Mouse (Mus musculus): ENCODE results near the gene Os9. TPM values are rescaled to one million over a fixed set of nuclear protein-coding genes. Genes with fewer than 3 reads are reported as not detected.

Gene Os9
- 51.2 and 54.7 TPM in 2 replicates for polyA plus RNA-seq (2014; fragmentation: Nextera tagmentation; extraction: Ambion mirVana)

GRCm38 (mm10) chr10:127121066-127121477 is at the start of gene Os9:
TSS of gene Os9 (minus strand) at chr10:127121131.
- peaks cover 5% of the 10 kb centered on the region for H3K36me3 ChIP-seq (ENCODE audit: control insufficient read depth, insufficient read depth, low read length)
- DNase-seq (ENCODE audit: low spot score) (peak; percentile 90), ATAC-seq (replicated peaks; ENCODE audit: low FRiP score) (peak; percentile 94)
- H3K27me3 ChIP-seq (replicated peaks; ENCODE audit: control insufficient read depth, insufficient read depth, low read length): no peaks in the 10 kb centered on the region
- peak within 1 kb of the TSS; percentile 78 for H3K4me3 ChIP-seq (ENCODE audit: low read depth, low read length)
- no peak within 1 kb of the TSS for H3K27ac ChIP-seq (ENCODE audit: low read depth, low read length)
- H3K9me3 ChIP-seq (ENCODE audit: control insufficient read depth, low read length): no peaks in the 10 kb centered on the region
- H3K4me1 ChIP-seq (replicated peaks; ENCODE audit: control insufficient read depth, insufficient read depth, low read length): peaks cover 28% of the 10 kb centered on the region
- under 1% methylated on average over 19 of the region's 19 CpGs for WGBS
- H3K4me2 ChIP-seq: peak within 1 kb of the TSS; percentile 96
- H3K9ac ChIP-seq (ENCODE audit: low read depth, low read length): peak within 1 kb of the TSS; percentile 76

DNA sequence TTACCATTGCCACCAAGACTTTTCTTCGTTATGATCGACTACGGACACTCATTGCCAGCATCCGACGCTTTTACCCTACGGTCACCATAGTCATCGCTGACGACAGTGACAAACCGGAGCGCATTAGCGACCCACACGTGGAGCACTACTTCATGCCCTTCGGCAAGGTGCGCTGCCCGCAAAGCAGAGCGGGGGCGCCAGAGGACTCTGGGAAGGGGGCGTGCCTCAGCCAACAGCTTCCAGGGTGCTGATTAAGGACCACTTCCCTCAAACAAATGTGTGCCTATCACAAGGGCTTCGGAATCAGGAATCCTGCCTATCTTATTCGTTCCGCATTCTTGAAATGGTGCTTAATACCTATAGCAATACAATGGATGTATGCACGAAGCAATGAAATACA is 49.1 kb upstream of the Os9 start:
- Histone ChIP-seq H3K27me3 (replicated peaks; ENCODE audit: control insufficient read depth, insufficient read depth, low read length) (peaks cover 49% of the 10 kb centered on the region), H3K4me2 (peak overlapping the region; percentile 83), H3K4me3 (ENCODE audit: low read depth, low read length) (peak overlapping the region; percentile 51), H3K27ac (ENCODE audit: low read depth, low read length) (0 out of 2 replicates have a peak overlapping the region, but pooled peaks have one; percentile 4), H3K9me3 (ENCODE audit: control insufficient read depth, low read length) (no peaks in the 10 kb centered on the region), H3K9ac (ENCODE audit: low read depth, low read length) (no peak overlapping the region), H3K36me3 (ENCODE audit: control insufficient read depth, insufficient read depth, low read length) (no peaks in the 10 kb centered on the region), H3K4me1 (replicated peaks; ENCODE audit: control insufficient read depth, insufficient read depth, low read length) (peaks cover 32% of the 10 kb centered on the region)
- ATAC-seq (replicated peaks; ENCODE audit: low FRiP score) (no peak), DNase-seq (ENCODE audit: low spot score) (no peak)
- 4% methylated on average over 22 of the region's 22 CpGs for WGBS

DNA sequence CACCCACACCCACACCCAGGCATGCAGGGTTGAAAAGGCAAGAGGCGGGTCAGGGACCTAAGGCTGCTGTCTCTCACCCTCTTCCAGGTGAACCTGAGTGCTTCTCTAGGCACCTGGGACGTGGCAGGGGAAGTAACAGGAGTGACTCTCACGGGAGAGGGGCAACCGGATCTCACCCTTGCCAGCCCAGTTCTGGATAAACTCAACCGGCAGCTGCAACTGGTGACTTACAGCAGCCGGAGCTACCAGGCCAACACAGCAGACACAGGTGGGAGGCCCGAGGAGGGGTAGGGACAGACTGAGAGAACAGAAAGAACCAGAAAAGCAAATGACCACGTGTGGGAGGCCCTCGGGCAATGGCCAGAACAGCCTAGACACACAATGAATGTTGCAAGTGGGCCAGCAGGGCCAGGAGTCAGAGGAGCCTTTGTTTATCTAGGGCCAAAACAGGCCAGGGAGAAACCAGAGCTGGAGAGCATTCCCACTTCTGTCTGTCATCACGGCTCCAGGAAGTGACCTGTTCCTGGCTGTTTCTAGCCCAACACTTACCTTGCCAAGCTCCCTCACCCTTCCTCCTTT is 46.8 kb upstream of the Os9 start:
- H3K36me3 ChIP-seq (ENCODE audit: control insufficient read depth, insufficient read depth, low read length): no peaks in the 10 kb centered on the region
- no peak overlapping the region for H3K27ac ChIP-seq (ENCODE audit: low read depth, low read length)
- H3K9me3 ChIP-seq (ENCODE audit: control insufficient read depth, low read length): no peaks in the 10 kb centered on the region
- DNase-seq (ENCODE audit: low spot score) (peak; percentile 31), ATAC-seq (replicated peaks; ENCODE audit: low FRiP score) (no peak)
- 46% methylated on average over 10 of the region's 10 CpGs for WGBS
- H3K4me1 ChIP-seq (replicated peaks; ENCODE audit: control insufficient read depth, insufficient read depth, low read length): peaks cover 32% of the 10 kb centered on the region
- peak overlapping the region; percentile 98 for H3K4me2 ChIP-seq
- no peak overlapping the region for H3K4me3 ChIP-seq (ENCODE audit: low read depth, low read length)
- no peak overlapping the region for H3K9ac ChIP-seq (ENCODE audit: low read depth, low read length)
- peaks cover 49% of the 10 kb centered on the region for H3K27me3 ChIP-seq (replicated peaks; ENCODE audit: control insufficient read depth, insufficient read depth, low read length)

GRCm38 (mm10) chr10:127166771-127167613 is 46.1 kb upstream of the Os9 start:
- Histone ChIP-seq H3K36me3 (ENCODE audit: control insufficient read depth, insufficient read depth, low read length) (no peaks in the 10 kb centered on the region), H3K9me3 (ENCODE audit: control insufficient read depth, low read length) (no peaks in the 10 kb centered on the region), H3K4me2 (peak overlapping the region; percentile 98), H3K27ac (ENCODE audit: low read depth, low read length) (no peak overlapping the region), H3K27me3 (replicated peaks; ENCODE audit: control insufficient read depth, insufficient read depth, low read length) (peaks cover 49% of the 10 kb centered on the region), H3K4me1 (replicated peaks; ENCODE audit: control insufficient read depth, insufficient read depth, low read length) (peaks cover 32% of the 10 kb centered on the region), H3K4me3 (ENCODE audit: low read depth, low read length) (peak overlapping the region; percentile 65), H3K9ac (ENCODE audit: low read depth, low read length) (peak overlapping the region; percentile 78)
- ATAC-seq (replicated peaks; ENCODE audit: low FRiP score) (no peak), DNase-seq (ENCODE audit: low spot score) (no peak)
- 20% methylated on average over 15 of the region's 15 CpGs for WGBS

GRCm38 (mm10) chr10:127166404-127166715 is 45.4 kb upstream of the Os9 start:
- peaks cover 32% of the 10 kb centered on the region for H3K4me1 ChIP-seq (replicated peaks; ENCODE audit: control insufficient read depth, insufficient read depth, low read length)
- no peaks in the 10 kb centered on the region for H3K9me3 ChIP-seq (ENCODE audit: control insufficient read depth, low read length)
- peak overlapping the region; percentile 98 for H3K4me2 ChIP-seq
- H3K27ac ChIP-seq (ENCODE audit: low read depth, low read length): peak overlapping the region; percentile 35; the same call in 1 of the 2 replicates
- ATAC-seq (replicated peaks; ENCODE audit: low FRiP score) (no peak), DNase-seq (ENCODE audit: low spot score) (no peak)
- H3K4me3 ChIP-seq (ENCODE audit: low read depth, low read length): peak overlapping the region; percentile 65
- peaks cover 45% of the 10 kb centered on the region for H3K27me3 ChIP-seq (replicated peaks; ENCODE audit: control insufficient read depth, insufficient read depth, low read length)
- H3K9ac ChIP-seq (ENCODE audit: low read depth, low read length): peak overlapping the region; percentile 78
- WGBS: 4% methylated on average over 11 of the region's 11 CpGs
- no peaks in the 10 kb centered on the region for H3K36me3 ChIP-seq (ENCODE audit: control insufficient read depth, insufficient read depth, low read length)

DNA sequence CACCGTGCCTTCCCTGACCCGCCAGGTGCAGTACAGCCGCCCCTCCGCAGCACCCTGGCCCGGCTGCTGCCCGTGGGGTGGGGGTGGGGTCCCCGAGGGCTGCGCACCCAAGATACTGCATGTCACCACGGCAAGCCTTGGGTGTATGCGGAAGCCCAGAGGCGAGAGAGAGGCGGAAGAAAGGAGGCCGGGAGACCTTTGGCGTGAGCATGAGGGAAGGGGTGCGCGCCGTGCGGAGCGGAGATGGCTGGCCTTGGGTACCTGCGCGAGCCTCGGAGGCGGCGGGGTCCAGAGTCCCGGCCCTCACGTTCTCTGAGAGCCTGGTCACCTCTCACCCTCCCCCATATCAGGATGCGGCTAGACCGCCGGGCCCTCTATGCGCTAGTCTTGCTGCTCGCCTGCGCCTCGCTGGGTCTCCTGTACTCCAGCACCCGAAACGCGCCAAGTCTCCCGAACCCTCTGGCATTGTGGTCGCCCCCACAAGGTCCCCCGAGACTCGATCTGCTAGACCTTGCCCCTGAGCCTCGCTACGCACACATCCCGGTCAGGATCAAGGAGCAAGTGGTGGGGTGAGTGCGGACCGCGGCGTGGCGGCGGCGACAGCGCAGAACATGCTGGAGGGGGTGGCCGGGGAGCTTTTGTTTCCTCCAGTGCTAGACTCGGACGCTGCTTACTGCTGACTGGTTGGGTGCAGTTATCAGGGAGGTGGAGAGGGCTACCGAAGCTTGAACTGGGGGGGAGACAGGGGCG is 44.9 kb upstream of the Os9 start:
- ATAC-seq (replicated peaks; ENCODE audit: low FRiP score) (peak; percentile 77), DNase-seq (ENCODE audit: low spot score) (peak; percentile 77)
- Histone ChIP-seq H3K4me1 (replicated peaks; ENCODE audit: control insufficient read depth, insufficient read depth, low read length) (peaks cover 29% of the 10 kb centered on the region), H3K4me2 (peak overlapping the region; percentile 98), H3K36me3 (ENCODE audit: control insufficient read depth, insufficient read depth, low read length) (no peaks in the 10 kb centered on the region), H3K4me3 (ENCODE audit: low read depth, low read length) (peak overlapping the region; percentile 65), H3K9ac (ENCODE audit: low read depth, low read length) (peak overlapping the region; percentile 78), H3K27ac (ENCODE audit: low read depth, low read length) (peak overlapping the region; percentile 51; the same call in 1 of the 2 replicates), H3K27me3 (replicated peaks; ENCODE audit: control insufficient read depth, insufficient read depth, low read length) (peaks cover 45% of the 10 kb centered on the region), H3K9me3 (ENCODE audit: control insufficient read depth, low read length) (no peaks in the 10 kb centered on the region)
- under 1% methylated on average over 51 of the region's 56 CpGs for WGBS

- Histone ChIP-seq H3K27ac (ENCODE audit: low read depth, low read length) (peak overlapping the region; percentile 51), H3K36me3 (ENCODE audit: control insufficient read depth, insufficient read depth, low read length) (no peaks in the 10 kb centered on the region), H3K4me3 (ENCODE audit: low read depth, low read length) (peak overlapping the region; percentile 65), H3K27me3 (replicated peaks; ENCODE audit: control insufficient read depth, insufficient read depth, low read length) (peaks cover 43% of the 10 kb centered on the region), H3K4me2 (peak overlapping the region; percentile 98), H3K4me1 (replicated peaks; ENCODE audit: control insufficient read depth, insufficient read depth, low read length) (peaks cover 26% of the 10 kb centered on the region), H3K9me3 (ENCODE audit: control insufficient read depth, low read length) (no peaks in the 10 kb centered on the region), H3K9ac (ENCODE audit: low read depth, low read length) (peak overlapping the region; percentile 78)
- DNase-seq (ENCODE audit: low spot score) (no peak), ATAC-seq (replicated peaks; ENCODE audit: low FRiP score) (peak; percentile 39)
- 0% methylated on average over 40 of the region's 42 CpGs for WGBS
Measured at GRCm38 (mm10) chr10:127165354-127165653, 44.4 kb upstream of the Os9 start.

GRCm38 (mm10) chr10:127164631-127165353 is 43.9 kb upstream of the Os9 start, which contains the start of gene B4galnt1:
TSS of gene B4galnt1 (plus strand) at chr10:127165225.
- Histone ChIP-seq H3K9ac (ENCODE audit: low read depth, low read length) (peak within 1 kb of the TSS; percentile 78), H3K9me3 (ENCODE audit: control insufficient read depth, low read length) (no peaks in the 10 kb centered on the region), H3K36me3 (ENCODE audit: control insufficient read depth, insufficient read depth, low read length) (no peaks in the 10 kb centered on the region), H3K4me3 (ENCODE audit: low read depth, low read length) (peak within 1 kb of the TSS; percentile 65), H3K4me2 (peak within 1 kb of the TSS; percentile 98), H3K4me1 (replicated peaks; ENCODE audit: control insufficient read depth, insufficient read depth, low read length) (peaks cover 21% of the 10 kb centered on the region), H3K27ac (ENCODE audit: low read depth, low read length) (peak within 1 kb of the TSS; percentile 51), H3K27me3 (replicated peaks; ENCODE audit: control insufficient read depth, insufficient read depth, low read length) (peaks cover 38% of the 10 kb centered on the region)
- DNase-seq (ENCODE audit: low spot score) (peak; percentile 81), ATAC-seq (replicated peaks; ENCODE audit: low FRiP score) (peak; percentile 84)
- WGBS: 3% methylated on average over 52 of the region's 52 CpGs
